Mouse (Mus musculus): ENCODE results near the gene Rad9a. TPM values are rescaled to one million over a fixed set of nuclear protein-coding genes. Genes with fewer than 3 reads are reported as not detected.

Gene Rad9a
- polyA plus RNA-seq, 1 experiment from 2014 or later, result 31.2 TPM

DNA sequence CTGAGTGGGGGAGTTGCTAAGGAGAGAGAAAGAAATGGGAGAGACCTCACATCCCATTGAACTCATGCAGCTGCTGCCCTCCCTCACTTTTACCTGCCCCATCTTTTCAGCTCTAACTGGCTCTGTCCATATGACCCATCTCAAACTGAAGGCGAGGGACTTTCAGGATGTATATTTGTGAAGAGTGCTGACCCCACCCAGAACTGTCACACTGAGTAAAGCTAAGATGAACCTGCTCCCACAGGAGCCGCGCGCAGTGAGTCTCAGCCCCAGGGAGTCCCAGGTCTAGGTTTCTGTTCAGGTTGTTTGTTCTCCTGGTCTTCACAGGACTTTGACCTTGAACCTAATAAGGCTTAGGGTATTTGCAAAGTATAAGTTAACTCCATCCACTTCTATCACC, 27.4 kb upstream of the Rad9a start:
- peaks cover 12% of the 10 kb centered on the region for H3K4me1 ChIP-seq
- 68% methylated on average over 4 of the region's 4 CpGs for WGBS
- no peak overlapping the region for H3K9ac ChIP-seq
- H3K27ac ChIP-seq, result no peak overlapping the region
- H3K4me2 ChIP-seq (replicated peaks), result no peak overlapping the region
- no peak overlapping the region for H3K4me3 ChIP-seq
- no peak for ATAC-seq (ENCODE audit: low FRiP score)
- no peaks in the 10 kb centered on the region for H3K9me3 ChIP-seq (replicated peaks)
- H3K36me3 ChIP-seq, result no peaks in the 10 kb centered on the region
- peaks cover 20% of the 10 kb centered on the region for H3K27me3 ChIP-seq

DNA sequence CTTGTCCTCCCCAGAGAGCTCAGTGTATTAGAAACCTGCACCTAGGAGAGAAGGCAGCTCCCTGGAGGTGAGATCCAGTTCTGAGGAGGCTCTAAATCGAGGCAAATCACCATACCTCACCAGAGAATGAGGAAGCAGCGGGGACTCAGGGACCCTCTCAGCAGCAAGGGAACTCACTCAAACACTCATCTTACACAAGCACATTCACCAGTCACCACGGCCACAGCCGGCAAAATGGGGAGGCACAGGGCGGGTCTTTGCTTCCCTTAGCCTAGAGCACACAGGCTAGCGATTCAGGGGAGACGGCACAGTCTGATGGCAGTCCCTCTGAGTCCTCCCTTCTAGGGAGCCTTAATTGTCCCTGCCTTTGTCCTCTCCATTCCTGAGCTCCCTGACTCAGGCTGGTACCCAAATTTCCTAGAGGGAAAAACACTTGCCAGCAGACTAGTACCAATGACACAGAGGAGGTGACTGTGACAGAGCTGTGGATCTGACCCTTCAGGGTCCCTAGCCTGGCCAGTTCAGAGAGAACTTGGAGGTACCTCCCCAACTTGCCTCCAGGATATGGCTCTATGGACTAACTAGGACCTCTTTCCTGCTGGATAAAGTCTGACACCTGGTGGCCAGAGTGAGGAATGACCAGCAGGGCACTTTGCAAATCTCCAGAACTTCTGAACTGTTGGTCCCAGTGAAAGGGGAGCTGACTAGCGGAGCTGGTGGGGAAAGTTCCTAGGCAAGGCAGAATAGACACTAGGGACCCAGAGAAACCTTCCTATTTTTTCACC, 26.6 kb upstream of the Rad9a start:
- Histone ChIP-seq H3K4me3 (no peak overlapping the region), H3K4me1 (peaks cover 12% of the 10 kb centered on the region), H3K36me3 (no peaks in the 10 kb centered on the region), H3K27me3 (peaks cover 20% of the 10 kb centered on the region), H3K9ac (no peak overlapping the region), H3K4me2 (replicated peaks) (no peak overlapping the region), H3K27ac (no peak overlapping the region), H3K9me3 (replicated peaks) (no peaks in the 10 kb centered on the region)
- no peak for ATAC-seq (ENCODE audit: low FRiP score)
- WGBS, result 21% methylated on average over 8 of the region's 8 CpGs

DNA sequence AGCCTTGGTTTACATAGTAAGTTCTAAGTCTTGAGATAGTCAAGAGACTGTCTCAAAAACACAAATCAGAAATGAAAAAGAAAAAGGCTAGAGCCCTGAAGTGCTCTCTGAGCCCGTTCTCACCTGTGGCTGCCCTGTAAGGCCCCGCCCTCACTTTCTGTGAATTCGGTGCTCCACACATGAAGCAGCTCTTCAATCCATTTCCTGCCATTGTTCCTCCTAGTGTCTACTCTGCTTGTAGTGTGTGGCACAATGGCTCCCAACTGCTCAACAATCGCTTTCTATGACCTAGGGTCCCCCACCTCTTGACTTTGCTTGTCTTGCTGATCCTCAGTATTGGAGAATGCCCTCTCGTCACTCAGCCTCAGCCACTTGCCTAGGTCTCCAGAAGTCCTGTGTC, 26.0 kb upstream of the Rad9a start:
- WGBS, result 77% methylated on average over 5 of the region's 5 CpGs
- H3K4me3 ChIP-seq, result no peak overlapping the region
- ATAC-seq (ENCODE audit: low FRiP score), result no peak
- H3K4me2 ChIP-seq (replicated peaks), result no peak overlapping the region
- H3K9ac ChIP-seq, result no peak overlapping the region
- peaks cover 20% of the 10 kb centered on the region for H3K27me3 ChIP-seq
- H3K36me3 ChIP-seq, result no peaks in the 10 kb centered on the region
- peaks cover 10% of the 10 kb centered on the region for H3K4me1 ChIP-seq
- no peak overlapping the region for H3K27ac ChIP-seq
- H3K9me3 ChIP-seq (replicated peaks), result no peaks in the 10 kb centered on the region

DNA sequence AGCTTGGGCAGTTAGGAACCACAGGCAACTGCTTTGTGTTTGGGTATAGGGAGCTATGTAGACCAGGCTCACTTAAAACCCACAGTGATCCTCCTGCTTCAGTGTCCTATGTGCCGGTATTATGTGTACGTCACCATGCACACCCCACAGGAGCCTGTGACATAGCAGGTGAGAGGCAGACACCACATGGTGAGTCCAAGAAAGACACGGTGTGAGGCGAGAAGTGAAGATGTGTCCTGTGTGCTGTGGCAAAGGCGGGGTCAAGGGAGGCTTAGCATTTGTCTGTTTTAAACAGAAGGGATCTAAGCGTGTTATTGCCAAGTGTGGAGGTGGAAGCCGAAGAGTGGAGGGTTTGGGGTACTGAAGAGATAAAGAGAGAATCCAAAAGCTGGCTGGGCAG, 25.3 kb upstream of the Rad9a start:
- H3K9ac ChIP-seq, result no peak overlapping the region
- H3K27ac ChIP-seq, result no peak overlapping the region
- no peak overlapping the region for H3K4me2 ChIP-seq (replicated peaks)
- no peak overlapping the region for H3K4me3 ChIP-seq
- H3K36me3 ChIP-seq, result no peaks in the 10 kb centered on the region
- H3K9me3 ChIP-seq (replicated peaks), result no peaks in the 10 kb centered on the region
- 92% methylated on average over 7 of the region's 7 CpGs for WGBS
- ATAC-seq (ENCODE audit: low FRiP score), result no peak
- peaks cover 4% of the 10 kb centered on the region; the same call in 1 of the 2 replicates for H3K4me1 ChIP-seq
- peaks cover 24% of the 10 kb centered on the region for H3K27me3 ChIP-seq

DNA sequence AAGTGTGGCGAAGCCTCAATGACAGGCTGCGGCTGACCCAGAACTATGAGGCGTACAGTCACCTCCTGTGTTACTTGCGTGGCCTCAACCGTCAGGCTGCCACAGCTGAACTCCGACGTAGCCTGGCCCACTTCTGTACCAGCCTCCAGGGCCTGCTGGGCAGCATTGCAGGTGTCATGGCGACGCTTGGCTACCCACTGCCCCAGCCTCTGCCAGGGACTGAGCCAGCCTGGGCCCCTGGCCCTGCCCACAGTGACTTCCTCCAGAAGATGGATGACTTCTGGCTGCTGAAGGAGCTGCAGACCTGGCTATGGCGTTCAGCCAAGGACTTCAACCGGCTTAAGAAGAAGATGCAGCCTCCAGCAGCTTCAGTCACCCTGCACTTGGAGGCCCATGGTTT, 20.7 kb upstream of the Rad9a start:
- ATAC-seq (ENCODE audit: low FRiP score), result no peak
- 80% methylated on average over 11 of the region's 11 CpGs for WGBS

DNA sequence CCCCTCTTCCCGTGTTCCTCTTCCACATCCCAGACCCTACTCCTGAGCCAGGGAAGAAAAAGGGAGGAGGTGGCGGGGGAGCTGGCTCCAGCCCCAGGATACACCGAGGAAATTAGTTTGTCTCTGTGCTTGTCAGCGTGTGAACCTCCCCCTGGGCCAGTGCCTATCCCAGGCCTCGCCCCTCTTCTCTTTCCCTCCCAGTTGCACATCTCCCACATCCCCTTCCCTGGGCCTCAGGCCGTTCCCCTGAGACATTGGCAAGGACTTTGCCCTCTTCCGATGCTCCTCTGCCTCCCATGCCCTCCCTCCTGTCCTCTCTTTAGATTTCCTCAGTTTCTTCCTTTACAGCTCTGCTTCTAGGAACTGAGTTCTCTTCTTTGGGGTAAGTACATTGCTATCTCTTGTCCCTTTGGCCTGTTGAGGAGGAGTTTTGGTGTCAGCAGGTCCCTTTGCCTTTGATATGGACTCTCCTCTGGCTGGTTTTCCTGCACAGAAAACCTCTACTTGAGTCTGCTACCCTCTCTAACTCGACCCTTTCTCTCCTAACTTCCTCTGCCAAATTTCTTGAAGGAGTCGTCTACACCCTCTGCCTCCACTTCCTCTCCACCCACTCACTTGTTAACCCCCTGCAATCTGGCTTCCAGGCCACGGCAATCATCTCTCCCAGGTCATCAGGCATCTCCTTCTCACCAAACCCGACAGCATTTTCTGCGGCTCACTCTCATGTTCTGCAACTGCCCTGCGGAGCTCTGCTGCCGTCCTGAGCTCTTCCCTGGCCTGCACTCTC, 19.7 kb upstream of the Rad9a start:
- no peaks in the 10 kb centered on the region for H3K36me3 ChIP-seq
- H3K27me3 ChIP-seq, result peaks cover 44% of the 10 kb centered on the region
- no peak overlapping the region for H3K9ac ChIP-seq
- 50% methylated on average over 14 of the region's 14 CpGs for WGBS
- H3K27ac ChIP-seq, result no peak overlapping the region
- H3K4me1 ChIP-seq, result peaks cover 18% of the 10 kb centered on the region; the same call in 1 of the 2 replicates
- ATAC-seq (ENCODE audit: low FRiP score), result no peak
- H3K9me3 ChIP-seq (replicated peaks), result no peaks in the 10 kb centered on the region
- no peak overlapping the region for H3K4me2 ChIP-seq (replicated peaks)
- H3K4me3 ChIP-seq, result no peak overlapping the region

More for the DNA sequence above, 20.7 kb upstream of the Rad9a start:
- H3K4me3 ChIP-seq, result no peak overlapping the region
- no peak overlapping the region for H3K4me2 ChIP-seq (replicated peaks)
- H3K4me1 ChIP-seq, result peaks cover 13% of the 10 kb centered on the region; the same call in 1 of the 2 replicates
- no peaks in the 10 kb centered on the region for H3K36me3 ChIP-seq
- H3K27ac ChIP-seq, result no peak overlapping the region
- peaks cover 34% of the 10 kb centered on the region for H3K27me3 ChIP-seq
- no peaks in the 10 kb centered on the region for H3K9me3 ChIP-seq (replicated peaks)
- H3K9ac ChIP-seq, result no peak overlapping the region

DNA sequence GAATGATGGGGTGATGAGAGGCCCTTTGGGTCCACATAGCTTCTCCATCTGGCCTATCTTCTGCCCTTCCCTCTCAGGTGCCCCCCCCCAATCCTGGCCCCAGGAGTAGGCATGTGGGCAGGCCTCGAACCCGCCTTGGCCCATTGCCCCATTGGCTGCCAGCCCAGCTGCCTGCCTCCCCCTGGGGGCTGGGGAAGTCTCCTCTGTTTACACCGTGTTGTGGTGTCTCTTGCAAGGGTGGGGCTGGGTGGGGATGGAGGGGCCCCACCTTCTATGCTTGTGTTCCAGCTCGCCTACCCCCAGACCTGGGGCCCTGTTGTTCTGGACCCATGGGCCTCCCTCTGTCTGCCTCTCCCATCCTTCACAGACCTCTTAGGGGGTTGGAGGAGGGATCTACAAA, 19.0 kb upstream of the Rad9a start:
- Histone ChIP-seq H3K4me1 (peaks cover 24% of the 10 kb centered on the region), H3K27ac (no peak overlapping the region), H3K27me3 (peaks cover 52% of the 10 kb centered on the region), H3K4me2 (replicated peaks) (no peak overlapping the region), H3K36me3 (no peaks in the 10 kb centered on the region), H3K9ac (no peak overlapping the region), H3K4me3 (no peak overlapping the region), H3K9me3 (replicated peaks) (no peaks in the 10 kb centered on the region)
- ATAC-seq (ENCODE audit: low FRiP score), result no peak
- 57% methylated on average over 4 of the region's 4 CpGs for WGBS

DNA sequence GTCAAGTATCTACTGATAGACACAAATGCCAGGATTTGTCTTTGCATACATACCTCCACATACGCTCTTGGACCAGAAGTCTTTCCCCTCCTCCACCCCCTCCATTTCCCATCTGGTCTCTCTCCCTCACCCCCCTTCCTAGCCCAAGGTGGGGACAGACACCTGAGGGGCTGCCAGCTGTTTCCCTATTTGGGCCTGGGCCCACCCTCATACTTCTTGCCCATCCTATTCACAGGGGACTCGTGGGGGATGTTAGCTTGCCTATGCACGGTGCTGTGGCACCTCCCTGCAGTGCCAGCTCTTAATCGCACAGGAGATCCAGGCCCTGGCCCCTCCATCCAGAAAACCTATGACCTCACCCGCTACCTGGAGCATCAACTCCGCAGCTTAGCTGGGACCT, 18.5 kb upstream of the Rad9a start:
- Histone ChIP-seq H3K9ac (no peak overlapping the region), H3K4me2 (replicated peaks) (no peak overlapping the region), H3K4me3 (no peak overlapping the region), H3K4me1 (peaks cover 29% of the 10 kb centered on the region), H3K27me3 (peaks cover 56% of the 10 kb centered on the region), H3K36me3 (no peaks in the 10 kb centered on the region), H3K9me3 (replicated peaks) (no peaks in the 10 kb centered on the region), H3K27ac (no peak overlapping the region)
- ATAC-seq (ENCODE audit: low FRiP score), result no peak
- 88% methylated on average over 6 of the region's 6 CpGs for WGBS

DNA sequence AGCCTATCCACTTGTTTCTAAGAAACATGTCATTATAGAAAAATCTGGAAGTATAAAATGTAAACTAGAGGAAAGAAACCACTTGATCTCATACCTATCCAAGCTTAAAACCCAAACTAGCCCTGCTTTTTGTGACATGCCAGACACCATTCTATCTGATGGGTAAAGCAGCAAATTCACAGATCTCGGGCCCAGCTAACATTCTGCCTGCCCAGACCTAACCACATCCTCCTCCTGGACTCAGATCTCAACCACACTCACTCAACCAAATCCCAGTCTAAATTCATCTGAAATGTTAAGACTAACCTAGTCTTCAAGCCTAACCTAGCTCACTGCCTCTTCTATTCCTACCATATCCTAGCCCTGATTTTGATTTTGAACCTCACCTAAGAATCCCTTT, 17.3 kb upstream of the Rad9a start:
- peaks cover 68% of the 10 kb centered on the region for H3K27me3 ChIP-seq
- H3K4me3 ChIP-seq, result no peak overlapping the region
- H3K4me2 ChIP-seq (replicated peaks), result no peak overlapping the region
- H3K4me1 ChIP-seq, result peaks cover 40% of the 10 kb centered on the region
- no peak overlapping the region for H3K27ac ChIP-seq
- H3K9me3 ChIP-seq (replicated peaks), result no peaks in the 10 kb centered on the region
- no peaks in the 10 kb centered on the region for H3K36me3 ChIP-seq
- ATAC-seq (ENCODE audit: low FRiP score), result no peak
- WGBS, result 79% methylated on average over 1 of the region's 1 CpGs
- no peak overlapping the region for H3K9ac ChIP-seq

DNA sequence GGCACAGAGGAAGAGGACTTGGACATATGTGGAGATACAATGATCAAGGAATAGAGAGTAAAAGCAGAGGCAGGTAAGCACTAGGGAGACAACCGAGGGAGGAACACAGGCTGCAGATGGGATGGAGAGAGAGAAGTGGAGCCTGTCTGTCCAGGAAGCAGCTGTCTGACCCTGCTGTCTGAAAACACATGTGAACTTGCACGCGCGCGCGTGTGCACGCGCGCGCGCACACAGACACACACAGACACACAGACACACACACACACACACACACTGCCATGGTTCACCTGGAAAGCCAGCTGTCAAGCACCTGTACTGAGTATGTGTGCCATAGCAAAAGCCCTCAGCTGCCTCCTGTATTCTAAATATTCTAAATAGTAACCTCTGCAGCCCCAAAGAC, 16.8 kb upstream of the Rad9a start:
- ATAC-seq (ENCODE audit: low FRiP score), result no peak
- Histone ChIP-seq H3K27ac (no peak overlapping the region), H3K4me2 (replicated peaks) (no peak overlapping the region), H3K27me3 (peaks cover 73% of the 10 kb centered on the region), H3K36me3 (no peaks in the 10 kb centered on the region), H3K4me3 (no peak overlapping the region), H3K9ac (no peak overlapping the region), H3K9me3 (replicated peaks) (no peaks in the 10 kb centered on the region), H3K4me1 (peaks cover 45% of the 10 kb centered on the region)
- WGBS, result 87% methylated on average over 10 of the region's 11 CpGs

DNA sequence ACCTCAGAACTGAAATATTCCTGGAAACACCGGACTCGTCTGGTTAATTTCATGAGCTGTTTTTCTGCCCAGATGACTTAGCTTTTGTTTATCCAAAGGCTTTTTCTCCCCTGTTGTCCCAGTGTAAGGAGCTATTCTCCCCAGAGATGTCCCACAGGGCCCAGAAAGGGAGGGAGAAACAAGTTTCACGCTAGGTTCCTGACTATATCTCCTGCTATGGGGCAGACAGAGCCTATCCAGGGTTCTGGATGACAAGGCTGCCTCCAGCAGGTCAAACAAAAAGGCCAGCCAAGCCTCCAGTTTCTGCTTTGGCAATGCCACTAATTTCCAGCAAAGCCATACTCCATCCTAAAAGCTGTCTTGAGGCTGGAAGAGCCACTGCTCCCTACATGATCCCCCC, 16.4 kb upstream of the Rad9a start:
- no peak overlapping the region for H3K9ac ChIP-seq
- H3K4me2 ChIP-seq (replicated peaks), result no peak overlapping the region
- H3K9me3 ChIP-seq (replicated peaks), result no peaks in the 10 kb centered on the region
- H3K27ac ChIP-seq, result no peak overlapping the region
- no peaks in the 10 kb centered on the region for H3K36me3 ChIP-seq
- no peak for ATAC-seq (ENCODE audit: low FRiP score)
- 51% methylated on average over 3 of the region's 3 CpGs for WGBS
- H3K27me3 ChIP-seq, result peaks cover 77% of the 10 kb centered on the region
- no peak overlapping the region for H3K4me3 ChIP-seq
- H3K4me1 ChIP-seq, result peaks cover 48% of the 10 kb centered on the region

DNA sequence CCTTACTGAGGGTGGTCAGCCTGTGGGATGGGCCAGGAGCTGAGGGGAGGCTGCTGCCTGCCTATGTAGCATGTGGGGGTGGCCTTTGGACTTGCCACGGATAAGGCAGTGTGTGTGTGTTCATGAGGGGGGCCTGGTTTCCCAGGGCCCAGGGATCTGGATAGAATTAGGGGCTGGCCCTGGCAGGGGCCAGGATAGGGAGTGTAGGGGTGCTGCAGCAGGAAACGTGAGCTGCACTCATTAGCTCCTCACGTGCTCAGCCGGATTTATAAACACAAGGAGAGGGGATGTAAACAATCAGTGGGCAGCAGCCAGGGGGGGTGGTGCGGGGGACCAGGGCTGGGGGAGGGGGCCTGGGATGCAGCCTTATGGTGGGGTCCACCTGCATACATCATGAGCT, 15.7 kb upstream of the Rad9a start:
- 0 out of 2 replicates have a peak overlapping the region, but pooled peaks have one; percentile 0 for H3K4me2 ChIP-seq (replicated peaks)
- no peak overlapping the region for H3K9ac ChIP-seq
- H3K4me1 ChIP-seq, result peaks cover 55% of the 10 kb centered on the region
- WGBS, result 4% methylated on average over 5 of the region's 5 CpGs
- no peaks in the 10 kb centered on the region for H3K36me3 ChIP-seq
- no peaks in the 10 kb centered on the region for H3K9me3 ChIP-seq (replicated peaks)
- no peak for ATAC-seq (ENCODE audit: low FRiP score)
- peaks cover 82% of the 10 kb centered on the region for H3K27me3 ChIP-seq
- no peak overlapping the region for H3K4me3 ChIP-seq
- no peak overlapping the region for H3K27ac ChIP-seq

Data from hindbrain, embryonic 12.5 days (tissue).